Mouse (Mus musculus): ENCODE measurements around the gene Cfap298. TPM values are rescaled to one million over a fixed set of nuclear protein-coding genes. Genes with fewer than 3 reads are reported as not detected.

The Cfap298 gene
- polyA plus RNA-seq, 1 experiment from 2014 or later = 44.0 TPM

DNA sequence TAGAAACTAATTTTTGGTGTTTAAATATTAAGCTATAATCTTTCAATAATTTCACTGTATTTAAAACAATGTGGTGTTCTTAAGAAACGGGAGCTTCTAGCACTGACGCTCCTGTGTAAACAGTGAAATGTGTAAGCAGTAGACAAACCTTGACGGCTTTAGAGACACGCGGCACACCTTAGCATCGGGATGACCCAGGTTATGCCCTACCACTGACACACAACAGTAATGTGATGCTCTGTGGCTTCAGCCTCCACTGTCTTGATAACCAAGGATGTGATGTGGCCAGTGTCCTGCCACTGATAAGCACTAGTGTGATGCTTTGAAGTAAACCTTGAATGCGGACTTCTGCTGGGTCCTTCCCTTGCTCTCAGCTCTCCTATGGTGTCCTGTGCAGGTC, 6.3 kb upstream of the Cfap298 start:
- WGBS (ENCODE audit: insufficient replicate concordance) = 86% methylated on average over 7 of the region's 7 CpGs
- Histone ChIP-seq H3K4me1 (no peaks in the 10 kb centered on the region), H3K4me2 (no peak overlapping the region), H3K9ac (no peak overlapping the region), H3K27ac (no peak overlapping the region), H3K4me3 (no peak overlapping the region), H3K27me3 (replicated peaks) (no peaks in the 10 kb centered on the region), H3K9me3 (replicated peaks) (no peaks in the 10 kb centered on the region), H3K36me3 (peaks cover 73% of the 10 kb centered on the region)
- ATAC-seq = no peak

- peak overlapping the region; percentile 88 for H3K9ac ChIP-seq
- no peaks in the 10 kb centered on the region for H3K9me3 ChIP-seq (replicated peaks)
- H3K4me1 ChIP-seq = peaks cover 12% of the 10 kb centered on the region
- H3K27ac ChIP-seq = peak overlapping the region; percentile 83
- under 1% methylated on average over 38 of the region's 38 CpGs for WGBS (ENCODE audit: insufficient replicate concordance)
- no peaks in the 10 kb centered on the region for H3K27me3 ChIP-seq (replicated peaks)
- peak; percentile 77 for ATAC-seq
- peak overlapping the region; percentile 81 for H3K4me3 ChIP-seq
- peaks cover 23% of the 10 kb centered on the region for H3K36me3 ChIP-seq
- H3K4me2 ChIP-seq = peak overlapping the region; percentile 92
These were observed 674 bp downstream of the Cfap298 start for GRCm38 (mm10) chr16:90934193-90934686.

DNA sequence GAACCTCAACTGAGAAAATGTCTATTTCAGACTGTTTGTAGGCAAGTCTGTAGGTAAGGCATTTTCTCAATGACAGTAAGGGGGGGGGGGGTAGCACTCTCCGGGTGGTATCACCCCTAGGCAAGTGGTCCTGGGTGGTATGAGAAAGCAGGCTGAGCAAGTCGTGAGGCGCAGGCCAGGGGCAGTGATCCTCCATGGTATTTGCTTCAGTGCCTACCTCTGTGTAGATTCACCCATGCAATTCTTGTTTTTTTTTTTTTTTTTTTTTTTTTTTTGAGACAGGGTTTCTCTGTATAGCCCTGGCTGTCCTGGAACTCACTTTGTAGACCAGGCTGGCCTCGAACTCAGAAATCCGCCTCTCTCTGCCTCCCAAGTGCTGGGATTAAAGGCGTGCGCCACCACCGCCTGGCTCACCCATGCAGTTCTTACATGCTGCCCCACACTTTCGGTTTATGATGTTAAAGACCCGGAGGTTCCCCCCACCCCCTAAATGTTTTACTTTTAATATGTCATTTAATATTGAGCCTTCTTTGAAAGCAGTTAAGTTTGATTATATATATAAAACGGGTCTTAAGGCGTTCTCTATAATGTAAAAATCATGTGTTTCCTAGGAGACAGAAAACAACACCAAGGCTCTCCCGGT, 1.3 kb downstream of the Cfap298 start:
- peaks cover 12% of the 10 kb centered on the region for H3K4me1 ChIP-seq
- H3K27me3 ChIP-seq (replicated peaks) = no peaks in the 10 kb centered on the region
- peak overlapping the region; percentile 92 for H3K4me2 ChIP-seq
- H3K9ac ChIP-seq = peak overlapping the region; percentile 88
- peak overlapping the region; percentile 81 for H3K4me3 ChIP-seq
- peaks cover 27% of the 10 kb centered on the region for H3K36me3 ChIP-seq
- WGBS (ENCODE audit: insufficient replicate concordance) = 23% methylated on average over 13 of the region's 13 CpGs
- H3K9me3 ChIP-seq (replicated peaks) = no peaks in the 10 kb centered on the region
- peak overlapping the region; percentile 83 for H3K27ac ChIP-seq
- ATAC-seq = no peak

- Histone ChIP-seq H3K27ac (no peak overlapping the region), H3K27me3 (replicated peaks) (no peaks in the 10 kb centered on the region), H3K4me1 (no peaks in the 10 kb centered on the region), H3K9me3 (replicated peaks) (no peaks in the 10 kb centered on the region), H3K4me3 (no peak overlapping the region), H3K4me2 (no peak overlapping the region), H3K36me3 (peaks cover 51% of the 10 kb centered on the region), H3K9ac (no peak overlapping the region)
- WGBS (ENCODE audit: insufficient replicate concordance) = 87% methylated on average over 4 of the region's 4 CpGs
- no peak for ATAC-seq
These were observed 7.5 kb downstream of the Cfap298 start for GRCm38 (mm10) chr16:90927446-90927845.

DNA sequence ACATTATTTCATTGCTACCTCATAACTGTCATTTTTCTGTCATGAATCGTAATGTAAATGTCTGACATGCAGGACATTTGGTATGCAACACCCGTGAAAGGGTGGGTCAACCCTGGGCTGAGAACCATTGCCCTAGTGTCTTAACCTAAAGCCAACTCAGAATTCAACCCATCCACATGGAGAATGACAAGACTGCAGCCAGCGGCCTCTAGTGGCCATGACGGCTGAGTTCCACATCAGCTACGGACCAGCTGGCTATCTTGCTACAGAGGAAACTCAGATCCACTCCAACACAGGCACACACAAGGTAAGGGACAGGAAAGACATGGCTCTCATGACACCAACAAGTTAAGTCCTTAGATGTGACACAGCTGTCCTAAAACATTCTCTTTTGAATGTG, 9.5 kb downstream of the Cfap298 start:
- Histone ChIP-seq H3K4me1 (no peaks in the 10 kb centered on the region), H3K36me3 (peaks cover 51% of the 10 kb centered on the region), H3K27ac (no peak overlapping the region), H3K4me2 (no peak overlapping the region), H3K9me3 (replicated peaks) (no peaks in the 10 kb centered on the region), H3K9ac (no peak overlapping the region), H3K4me3 (no peak overlapping the region), H3K27me3 (replicated peaks) (no peaks in the 10 kb centered on the region)
- 32% methylated on average over 5 of the region's 5 CpGs for WGBS (ENCODE audit: insufficient replicate concordance)
- ATAC-seq = no peak

GRCm38 (mm10) chr16:90924606-90925370, 10.1 kb downstream of the Cfap298 start:
- Histone ChIP-seq H3K36me3 (peaks cover 51% of the 10 kb centered on the region), H3K4me1 (no peaks in the 10 kb centered on the region), H3K27me3 (replicated peaks) (no peaks in the 10 kb centered on the region), H3K9ac (no peak overlapping the region), H3K27ac (no peak overlapping the region), H3K4me2 (no peak overlapping the region), H3K4me3 (no peak overlapping the region), H3K9me3 (replicated peaks) (no peaks in the 10 kb centered on the region)
- WGBS (ENCODE audit: insufficient replicate concordance) = 74% methylated on average over 13 of the region's 13 CpGs
- ATAC-seq = peak; percentile 42

DNA sequence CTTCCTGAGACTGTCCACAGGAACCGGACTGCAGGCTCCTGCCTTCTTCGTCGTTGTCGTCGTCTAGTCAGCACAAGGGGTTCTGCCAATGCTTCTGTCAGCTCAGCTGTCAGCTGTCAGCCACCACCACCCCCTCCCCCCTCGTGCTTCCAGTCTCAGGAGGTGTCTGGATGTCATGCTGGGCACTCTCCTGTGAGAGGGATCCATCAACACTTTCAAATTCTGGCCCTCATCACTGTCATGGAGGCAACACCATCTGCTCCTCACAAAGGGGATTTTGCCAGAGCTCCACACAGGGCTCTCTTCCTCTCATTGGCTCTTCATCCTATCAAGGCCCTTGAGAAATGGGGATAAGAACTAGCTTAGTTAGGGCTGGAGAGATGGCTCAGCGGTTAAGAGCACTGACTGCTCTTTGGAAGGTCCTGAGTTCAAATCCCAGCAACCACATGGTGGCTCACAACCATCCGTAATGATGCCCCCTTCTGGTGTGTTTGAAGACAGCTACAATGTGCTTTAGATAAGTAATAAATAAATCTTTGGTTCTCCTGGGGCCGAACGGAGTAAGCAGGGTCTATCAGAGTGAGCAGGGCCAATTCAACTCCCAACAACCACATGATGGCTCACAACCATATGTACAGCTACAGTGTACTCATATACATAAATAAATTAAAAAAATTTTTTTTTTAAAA, 13.3 kb downstream of the Cfap298 start:
- no peak for ATAC-seq
- WGBS (ENCODE audit: insufficient replicate concordance) = 41% methylated on average over 10 of the region's 10 CpGs

GRCm38 (mm10) chr16:90917156-90917555, 17.8 kb downstream of the Cfap298 start:
- Histone ChIP-seq H3K36me3 (no peaks in the 10 kb centered on the region), H3K27me3 (replicated peaks) (peaks cover 33% of the 10 kb centered on the region), H3K4me1 (no peaks in the 10 kb centered on the region), H3K9me3 (replicated peaks) (no peaks in the 10 kb centered on the region), H3K4me2 (no peak overlapping the region), H3K9ac (no peak overlapping the region), H3K27ac (no peak overlapping the region), H3K4me3 (no peak overlapping the region)
- no peak for ATAC-seq
- 63% methylated on average over 8 of the region's 8 CpGs for WGBS (ENCODE audit: insufficient replicate concordance)

More for the DNA sequence above, 13.3 kb downstream of the Cfap298 start:
- Histone ChIP-seq H3K9me3 (replicated peaks) (no peaks in the 10 kb centered on the region), H3K9ac (no peak overlapping the region), H3K4me1 (no peaks in the 10 kb centered on the region), H3K36me3 (peaks cover 20% of the 10 kb centered on the region), H3K27me3 (replicated peaks) (peaks cover 19% of the 10 kb centered on the region), H3K27ac (no peak overlapping the region), H3K4me2 (no peak overlapping the region), H3K4me3 (no peak overlapping the region)

GRCm38 (mm10) chr16:90916040-90916481, 18.9 kb downstream of the Cfap298 start:
- no peak overlapping the region for H3K4me3 ChIP-seq

GRCm38 (mm10) chr16:90911766-90912165, 23.1 kb downstream of the Cfap298 start:
- 77% methylated on average over 13 of the region's 13 CpGs for WGBS (ENCODE audit: insufficient replicate concordance)
- no peak overlapping the region for H3K4me2 ChIP-seq
- no peak overlapping the region for H3K9ac ChIP-seq
- H3K27ac ChIP-seq = no peak overlapping the region
- H3K9me3 ChIP-seq (replicated peaks) = no peaks in the 10 kb centered on the region
- ATAC-seq = no peak
- H3K36me3 ChIP-seq = no peaks in the 10 kb centered on the region
- no peak overlapping the region for H3K4me3 ChIP-seq
- peaks cover 39% of the 10 kb centered on the region for H3K27me3 ChIP-seq (replicated peaks)
- H3K4me1 ChIP-seq = no peaks in the 10 kb centered on the region

More at GRCm38 (mm10) chr16:90916040-90916481, 18.9 kb downstream of the Cfap298 start:
- no peaks in the 10 kb centered on the region for H3K9me3 ChIP-seq (replicated peaks)
- 18% methylated on average over 12 of the region's 12 CpGs for whole genome bisulfite sequencing (ENCODE audit: insufficient replicate concordance)
- ATAC-seq = no peak
- H3K27ac ChIP-seq = no peak overlapping the region
- no peak overlapping the region for H3K9ac ChIP-seq
- peaks cover 33% of the 10 kb centered on the region for H3K27me3 ChIP-seq (replicated peaks)
- H3K4me2 ChIP-seq = no peak overlapping the region
- no peaks in the 10 kb centered on the region for H3K4me1 ChIP-seq
- no peaks in the 10 kb centered on the region for H3K36me3 ChIP-seq

GRCm38 (mm10) chr16:90910855-90911533, 23.9 kb downstream of the Cfap298 start:
- Histone ChIP-seq H3K4me2 (no peak overlapping the region), H3K4me3 (no peak overlapping the region), H3K27me3 (replicated peaks) (peaks cover 32% of the 10 kb centered on the region), H3K4me1 (no peaks in the 10 kb centered on the region), H3K36me3 (no peaks in the 10 kb centered on the region), H3K27ac (no peak overlapping the region), H3K9ac (no peak overlapping the region), H3K9me3 (replicated peaks) (no peaks in the 10 kb centered on the region)
- 46% methylated on average over 17 of the region's 17 CpGs for WGBS (ENCODE audit: insufficient replicate concordance)
- ATAC-seq = no peak
